Mouse (Mus musculus) kidney, postnatal 25 days (tissue): Measurements from ENCODE around the gene Fahd2a.

Experiments used
- DNase-seq, 2 experiments: peaks; one replicate each; pipeline ENCODE4 v3.0.0; 2021; ENCODE audit warnings: mixed read lengths in 2 of 2

The Fahd2a gene

GRCm38 (mm10) chr2:127430238-127430637, 14.1 kb downstream of the Fahd2a start:
- DNase-seq = peak; percentile 63 to 76

GRCm38 (mm10) chr2:127424977-127425376, 19.4 kb downstream of the Fahd2a start, which contains the start of gene Gpat2:
TSS of gene Gpat2 (plus strand) at chr2:127425199.
- no peak for DNase-seq

- DNase-seq = peak; percentile 66 to 90
Measured at GRCm38 (mm10) chr2:127418266-127418970, 25.9 kb downstream of the Fahd2a start.

- DNase-seq = peak; percentile 73 to 94
Measured at GRCm38 (mm10) chr2:127416706-127417105, 27.7 kb downstream of the Fahd2a start.

- peak; percentile 86 to 95 for DNase-seq
Measured at GRCm38 (mm10) chr2:127415806-127416205, 28.6 kb downstream of the Fahd2a start.

- no peak for DNase-seq
Measured at GRCm38 (mm10) chr2:127411126-127411525, 33.2 kb downstream of the Fahd2a start.

- DNase-seq = no peak
Measured at GRCm38 (mm10) chr2:127398738-127399137, 45.6 kb downstream of the Fahd2a start.

- peak in 1 of 2 experiments; percentile 65 for DNase-seq
Measured at GRCm38 (mm10) chr2:127394606-127395161, 49.7 kb downstream of the Fahd2a start.

- no peak for DNase-seq
Measured at GRCm38 (mm10) chr2:127391323-127391722, 53.0 kb downstream of the Fahd2a start.

GRCm38 (mm10) chr2:127390846-127391245, 53.5 kb downstream of the Fahd2a start:
- no peak for DNase-seq

GRCm38 (mm10) chr2:127390352-127390751, 54.0 kb downstream of the Fahd2a start:
- peak; percentile 53 to 59 for DNase-seq

GRCm38 (mm10) chr2:127387521-127387920, 56.8 kb downstream of the Fahd2a start:
- no peak for DNase-seq
